Mouse (Mus musculus): Measurements from ENCODE around the gene Plpp6. TPM values are rescaled to one million over a fixed set of nuclear protein-coding genes. Genes with fewer than 3 reads are reported as not detected.

Gene Plpp6
- polyA plus RNA-seq, 1 experiment = 1.1 TPM

DNA sequence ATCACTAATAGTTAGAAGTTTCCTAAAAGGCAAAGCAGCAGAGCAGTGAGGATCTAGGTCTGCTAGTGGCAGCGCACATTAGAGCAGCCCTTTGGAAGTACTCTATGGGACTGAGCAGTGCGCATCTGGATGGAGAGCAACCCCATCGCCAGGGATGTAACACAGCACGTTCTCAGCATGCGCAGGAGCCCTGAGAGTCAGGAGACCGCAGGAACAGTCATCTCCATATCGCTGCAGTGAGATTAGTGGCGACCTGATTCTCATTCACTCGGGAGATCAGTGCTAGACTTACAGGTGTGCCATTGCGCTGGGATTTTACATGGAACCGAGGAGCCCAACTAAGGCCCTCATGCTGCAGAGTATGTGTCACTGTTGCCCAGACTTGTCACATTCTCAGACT lies 45.3 kb downstream of the Plpp6 start:
- H3K36me3 ChIP-seq (ENCODE audit: control insufficient read depth, insufficient read depth) = peaks cover 57% of the 10 kb centered on the region
- no peak overlapping the region for H3ac ChIP-seq (ENCODE audit: control insufficient read depth, insufficient read length)
- no peak overlapping the region for H3K4me2 ChIP-seq (ENCODE audit: low read depth)
- TF ChIP-seq MAX (IDR thresholded peaks at IDR 0.05; ENCODE audit: low read depth) (no peak), SRF (IDR thresholded peaks at IDR 0.05; ENCODE audit: control insufficient read depth, insufficient read length, low read depth) (no peak), MYOD1 (IDR thresholded peaks at IDR 0.05; ENCODE audit: control insufficient read depth in 1 of 3, insufficient read length in 2 of 3, low read depth in 2 of 3) (no peak), TCF12 (IDR thresholded peaks at IDR 0.05; ENCODE audit: insufficient read depth, poor library complexity, severe bottlenecking) (no peak), CEBPB (IDR thresholded peaks at IDR 0.05; ENCODE audit: insufficient read depth, poor library complexity, severe bottlenecking) (no peak), MYOG (IDR thresholded peaks at IDR 0.05; ENCODE audit: control insufficient read depth in 1 of 3, insufficient read depth in 1 of 3, insufficient read length in 2 of 3, low read depth in 2 of 3) (no peak), USF1 (IDR thresholded peaks at IDR 0.05; ENCODE audit: low read depth) (no peak), REST (IDR thresholded peaks at IDR 0.05; ENCODE audit: insufficient read depth, insufficient read length) (no peak), TCF3 (IDR thresholded peaks at IDR 0.05; ENCODE audit: insufficient read length, low read depth) (no peak), POLR2A (IDR thresholded peaks at IDR 0.05; ENCODE audit: insufficient read length, low read depth) (no peak), E2F4 (IDR thresholded peaks at IDR 0.05; ENCODE audit: insufficient read depth) (no peak), POLR2AphosphoS2 (IDR thresholded peaks at IDR 0.05; ENCODE audit: insufficient read length, low read depth) (no peak)
- no peak overlapping the region for H3K4me3 ChIP-seq
- H3K27me3 ChIP-seq (ENCODE audit: control insufficient read depth, insufficient read depth, insufficient read length) = no peaks in the 10 kb centered on the region
- peaks cover 16% of the 10 kb centered on the region for H3K79me2 ChIP-seq (ENCODE audit: control insufficient read depth, insufficient read depth)

DNA sequence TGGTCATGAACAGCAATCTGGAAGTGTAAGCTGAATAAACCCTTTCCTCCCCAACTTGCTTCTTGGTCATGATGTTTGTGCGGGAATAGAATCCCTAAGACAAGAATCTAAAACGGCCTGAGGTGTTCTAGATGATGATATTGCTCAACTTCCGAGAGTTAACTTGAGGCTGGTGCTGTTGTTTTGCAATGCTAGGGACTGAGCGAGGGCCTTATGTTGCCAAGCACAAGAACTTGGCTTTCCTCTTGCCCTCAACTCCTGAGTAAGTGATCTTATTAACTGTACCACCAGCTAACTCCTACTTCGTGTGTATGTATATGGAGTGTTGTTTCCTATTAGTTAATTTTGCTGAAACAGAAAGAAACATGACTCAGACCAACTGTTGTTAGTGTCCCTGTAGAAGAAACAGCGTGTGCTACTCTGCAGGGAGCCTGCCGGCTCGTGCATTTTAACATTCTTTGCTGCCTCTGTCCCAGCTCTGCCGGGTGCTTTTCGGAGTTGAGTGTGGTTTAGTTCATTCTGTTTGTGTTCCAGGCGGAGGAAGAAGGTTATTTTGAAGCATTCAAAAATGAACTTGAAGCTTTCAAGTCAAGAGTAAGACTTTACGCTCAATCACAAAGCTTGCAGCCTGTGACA lies 47.7 kb downstream of the Plpp6 start:
- TF ChIP-seq TCF12 (IDR thresholded peaks at IDR 0.05; ENCODE audit: insufficient read depth, poor library complexity, severe bottlenecking) (no peak), USF1 (IDR thresholded peaks at IDR 0.05; ENCODE audit: low read depth) (no peak), SRF (IDR thresholded peaks at IDR 0.05; ENCODE audit: control insufficient read depth, insufficient read length, low read depth) (no peak)
- H3K36me3 ChIP-seq (ENCODE audit: control insufficient read depth, insufficient read depth) = peaks cover 58% of the 10 kb centered on the region
- no peak overlapping the region for H3K4me2 ChIP-seq (ENCODE audit: low read depth)
- no peaks in the 10 kb centered on the region for H3K27me3 ChIP-seq (ENCODE audit: control insufficient read depth, insufficient read depth, insufficient read length)
- no peaks in the 10 kb centered on the region for H3K79me2 ChIP-seq (ENCODE audit: control insufficient read depth, insufficient read depth)
- H3ac ChIP-seq (ENCODE audit: control insufficient read depth, insufficient read length) = no peak overlapping the region
- no peak overlapping the region for H3K4me3 ChIP-seq

- TF ChIP-seq SRF (IDR thresholded peaks at IDR 0.05; ENCODE audit: control insufficient read depth, insufficient read length, low read depth) (no peak), POLR2AphosphoS2 (IDR thresholded peaks at IDR 0.05; ENCODE audit: insufficient read length, low read depth) (no peak), MAX (IDR thresholded peaks at IDR 0.05; ENCODE audit: low read depth) (no peak), MYOG (IDR thresholded peaks at IDR 0.05; ENCODE audit: control insufficient read depth in 1 of 3, insufficient read depth in 1 of 3, insufficient read length in 2 of 3, low read depth in 2 of 3) (no peak), TCF12 (IDR thresholded peaks at IDR 0.05; ENCODE audit: insufficient read depth, poor library complexity, severe bottlenecking) (no peak), REST (IDR thresholded peaks at IDR 0.05; ENCODE audit: insufficient read depth, insufficient read length) (no peak), CEBPB (IDR thresholded peaks at IDR 0.05; ENCODE audit: insufficient read depth, poor library complexity, severe bottlenecking) (no peak), MYOD1 (IDR thresholded peaks at IDR 0.05; ENCODE audit: control insufficient read depth in 1 of 3, insufficient read length in 2 of 3, low read depth in 2 of 3) (no peak), TCF3 (IDR thresholded peaks at IDR 0.05; ENCODE audit: insufficient read length, low read depth) (no peak), POLR2A (IDR thresholded peaks at IDR 0.05; ENCODE audit: insufficient read length, low read depth) (no peak), E2F4 (IDR thresholded peaks at IDR 0.05; ENCODE audit: insufficient read depth) (no peak), USF1 (IDR thresholded peaks at IDR 0.05; ENCODE audit: low read depth) (no peak)
- no peak overlapping the region for H3ac ChIP-seq (ENCODE audit: control insufficient read depth, insufficient read length)
- no peak overlapping the region for H3K4me3 ChIP-seq
- H3K27me3 ChIP-seq (ENCODE audit: control insufficient read depth, insufficient read depth, insufficient read length) = no peaks in the 10 kb centered on the region
- no peaks in the 10 kb centered on the region for H3K79me2 ChIP-seq (ENCODE audit: control insufficient read depth, insufficient read depth)
- peaks cover 56% of the 10 kb centered on the region for H3K36me3 ChIP-seq (ENCODE audit: control insufficient read depth, insufficient read depth)
- H3K4me2 ChIP-seq (ENCODE audit: low read depth) = no peak overlapping the region
Observed at GRCm38 (mm10) chr19:29014466-29015055, 50.8 kb downstream of the Plpp6 start.

GRCm38 (mm10) chr19:29015410-29016203 lies 51.9 kb downstream of the Plpp6 start:
- H3K36me3 ChIP-seq (ENCODE audit: control insufficient read depth, insufficient read depth) = peaks cover 56% of the 10 kb centered on the region
- H3ac ChIP-seq (ENCODE audit: control insufficient read depth, insufficient read length) = no peak overlapping the region
- no peak overlapping the region for H3K4me2 ChIP-seq (ENCODE audit: low read depth)
- no peaks in the 10 kb centered on the region for H3K79me2 ChIP-seq (ENCODE audit: control insufficient read depth, insufficient read depth)
- no peak overlapping the region for H3K4me3 ChIP-seq
- TF ChIP-seq CEBPB (IDR thresholded peaks at IDR 0.05; ENCODE audit: insufficient read depth, poor library complexity, severe bottlenecking) (no peak), TCF12 (IDR thresholded peaks at IDR 0.05; ENCODE audit: insufficient read depth, poor library complexity, severe bottlenecking) (no peak), E2F4 (IDR thresholded peaks at IDR 0.05; ENCODE audit: insufficient read depth) (no peak)
- no peaks in the 10 kb centered on the region for H3K27me3 ChIP-seq (ENCODE audit: control insufficient read depth, insufficient read depth, insufficient read length)
